Mouse (Mus musculus) kidney, adult 2 months (tissue): ENCODE measurements around the gene Stard13. TPM values are rescaled to one million over a fixed set of nuclear protein-coding genes. Genes with fewer than 3 reads are reported as not detected.
A peak's percentile ranks its signal among the peaks of the same experiment; 100 is the strongest.

Experiments
- DNase-seq: peaks from one replicate; pipeline ENCODE4 v3.0.0; 2021
- H3K27ac ChIP-seq: fragments of 200-500 bp; 2 replicates; pipeline ENCODE4 v1.5.1; 2012; ENCODE audit warnings: low read depth, low read length, control low read depth, inconsistent platforms; ENCODE audit not compliant: insufficient read depth
- H3K27me3 ChIP-seq: fragments of 200-500 bp; replicated peaks from 2 replicates; pipeline ENCODE4 v1.6.1; 2012; ENCODE audit warnings: mild to moderate bottlenecking, moderate library complexity, low read length, inconsistent platforms; ENCODE audit not compliant: control insufficient read depth, insufficient read depth
- H3K36me3 ChIP-seq: fragments of 200-500 bp; 2 replicates; pipeline ENCODE4 v1.6.1; 2012; ENCODE audit warnings: mild to moderate bottlenecking, moderate library complexity, low read length, inconsistent platforms; ENCODE audit not compliant: control insufficient read depth, insufficient read depth
- H3K4me1 ChIP-seq: fragments of 200-500 bp; 2 replicates; pipeline ENCODE4 v1.6.1; 2011; ENCODE audit warnings: low read length; ENCODE audit not compliant: control insufficient read depth, insufficient read depth
- H3K4me3 ChIP-seq: fragments of 200-500 bp; 2 replicates; pipeline ENCODE4 v1.5.1; 2011; ENCODE audit warnings: mild to moderate bottlenecking, low read depth, low read length, control low read depth; ENCODE audit not compliant: insufficient read depth
- CTCF ChIP-seq: fragments of 200-500 bp; conservative IDR thresholded peaks from 2 replicates; pipeline ENCODE4 v1.5.1; 2011; ENCODE audit warnings: low read depth, mild to moderate bottlenecking, control low read depth, low read length, moderate library complexity, mixed read lengths; ENCODE audit not compliant: insufficient read depth, insufficient read length
- POLR2A ChIP-seq: fragments of 200-500 bp; IDR thresholded peaks from one replicate; pipeline ENCODE4 v1.6.1; 2011; ENCODE audit warnings: low read depth, low read length, control low read depth
- WGBS: fragments of 180-500 bp; shearing (Covaris S2); methylation state at CpG from one replicate; pipeline ENCODE4 v1.1.7; 2018; 5-methylcytosine and 5-hydroxymethylcytosine counted together
- polyA plus RNA-seq: library from polyadenylated mRNA; depleted of rRNA; stranded (reverse); fragments of >200 nt; gene quantifications from 2 replicates; pipeline ENCODE4 v1.2.3, GENCODE M21; 2012

The Stard13 gene
- polyA plus RNA-seq, 1 experiment = 7.3 TPM

DNA sequence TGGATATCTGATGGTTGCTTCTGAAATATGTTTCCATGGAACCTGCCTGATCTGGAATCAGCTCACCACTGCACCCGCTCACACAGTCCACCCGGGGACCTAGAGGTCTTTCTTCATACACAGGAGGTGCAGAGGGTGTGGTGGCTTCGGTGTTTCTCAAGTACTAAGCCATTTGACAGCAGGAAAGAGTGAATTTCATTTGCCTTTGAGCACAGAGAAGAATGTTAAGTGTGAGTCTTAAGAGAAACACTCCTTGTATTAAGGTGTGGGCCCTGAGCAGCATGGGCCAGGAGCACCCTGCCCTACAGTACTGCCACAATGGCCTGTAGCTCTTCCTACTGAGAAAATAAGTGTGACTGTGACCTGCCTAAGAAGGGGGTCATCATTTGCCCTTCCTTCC, 65.4 kb downstream of the Stard13 start:
- Histone ChIP-seq H3K27me3 (no peaks in the 10 kb centered on the region), H3K27ac (no peak overlapping the region), H3K4me1 (peaks cover 13% of the 10 kb centered on the region), H3K4me3 (no peak overlapping the region), H3K36me3 (no peaks in the 10 kb centered on the region)
- DNase-seq = no peak
- WGBS = 62% methylated on average over 3 of the region's 3 CpGs
- TF ChIP-seq CTCF (no peak), POLR2A (no peak)

GRCm38 (mm10) chr5:151167641-151168040, 66.0 kb downstream of the Stard13 start:
- peaks cover 11% of the 10 kb centered on the region for H3K4me1 ChIP-seq
- TF ChIP-seq CTCF (no peak), POLR2A (no peak)
- no peak for DNase-seq
- no peak overlapping the region for H3K27ac ChIP-seq
- H3K4me3 ChIP-seq = no peak overlapping the region
- no peaks in the 10 kb centered on the region for H3K27me3 ChIP-seq
- no peaks in the 10 kb centered on the region for H3K36me3 ChIP-seq
- 66% methylated on average over 6 of the region's 6 CpGs for WGBS

- WGBS = 49% methylated on average over 5 of the region's 5 CpGs
- Histone ChIP-seq H3K36me3 (no peaks in the 10 kb centered on the region), H3K4me1 (peaks cover 11% of the 10 kb centered on the region), H3K4me3 (no peak overlapping the region), H3K27ac (peak overlapping the region; percentile 32), H3K27me3 (no peaks in the 10 kb centered on the region)
- TF ChIP-seq CTCF (no peak), POLR2A (no peak)
- DNase-seq = peak; percentile 84
Measured at GRCm38 (mm10) chr5:151166266-151166665, 67.4 kb downstream of the Stard13 start.

GRCm38 (mm10) chr5:151165381-151166016, 68.1 kb downstream of the Stard13 start:
- H3K27me3 ChIP-seq = no peaks in the 10 kb centered on the region
- no peak for DNase-seq
- H3K36me3 ChIP-seq = no peaks in the 10 kb centered on the region
- H3K27ac ChIP-seq = no peak overlapping the region
- no peak for TF ChIP-seq POLR2A
- no peak for TF ChIP-seq CTCF
- peaks cover 11% of the 10 kb centered on the region for H3K4me1 ChIP-seq
- no peak overlapping the region for H3K4me3 ChIP-seq
- WGBS = 71% methylated on average over 6 of the region's 6 CpGs

- H3K27ac ChIP-seq = no peak overlapping the region
- H3K36me3 ChIP-seq = no peaks in the 10 kb centered on the region
- H3K4me3 ChIP-seq = no peak overlapping the region
- TF ChIP-seq POLR2A (no peak), CTCF (no peak)
- H3K4me1 ChIP-seq = peaks cover 11% of the 10 kb centered on the region
- WGBS = 86% methylated on average over 4 of the region's 4 CpGs
- no peaks in the 10 kb centered on the region for H3K27me3 ChIP-seq
- no peak for DNase-seq
Measured at GRCm38 (mm10) chr5:151164815-151165214, 68.8 kb downstream of the Stard13 start.

DNA sequence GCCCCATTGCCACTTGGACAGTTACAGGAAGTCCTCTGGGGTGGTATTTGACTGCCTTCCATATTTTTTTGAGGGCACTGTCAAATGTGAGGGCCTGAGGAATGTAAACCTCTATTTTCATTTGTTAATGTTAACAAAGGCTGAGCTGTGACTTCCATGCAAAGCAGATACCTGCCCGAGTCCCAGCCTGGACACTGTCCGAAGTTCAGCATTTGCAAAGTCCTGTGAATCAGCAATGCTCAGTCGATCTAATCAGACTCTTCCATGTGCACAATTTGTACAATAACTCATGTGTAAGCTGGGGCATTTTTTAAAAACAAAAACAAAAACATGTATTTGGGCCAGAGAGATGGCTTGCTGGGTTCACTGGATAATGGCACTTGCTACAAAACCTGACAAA, 71.0 kb downstream of the Stard13 start:
- Histone ChIP-seq H3K36me3 (no peaks in the 10 kb centered on the region), H3K4me3 (no peak overlapping the region), H3K27ac (no peak overlapping the region), H3K4me1 (peaks cover 7% of the 10 kb centered on the region), H3K27me3 (no peaks in the 10 kb centered on the region)
- TF ChIP-seq POLR2A = no peak
- WGBS = 54% methylated on average over 3 of the region's 3 CpGs
- peak; percentile 65 for DNase-seq

- H3K27ac ChIP-seq = no peak overlapping the region
Measured at GRCm38 (mm10) chr5:151155247-151155646, 78.4 kb downstream of the Stard13 start.

More at GRCm38 (mm10) chr5:151155247-151155646, 78.4 kb downstream of the Stard13 start:
- H3K4me3 ChIP-seq = no peak overlapping the region
- no peaks in the 10 kb centered on the region; the same call in 1 of the 2 replicates for H3K4me1 ChIP-seq
- WGBS = 75% methylated on average over 1 of the region's 1 CpGs
- no peaks in the 10 kb centered on the region for H3K36me3 ChIP-seq
- H3K27me3 ChIP-seq = no peaks in the 10 kb centered on the region
- no peak for DNase-seq
- TF ChIP-seq CTCF (no peak), POLR2A (no peak)
